Mouse (Mus musculus): ENCODE measurements around the gene Plcd1.

- no peak for TF ChIP-seq POLR2A (IDR thresholded peaks at IDR 0.05; ENCODE audit: borderline replicate concordance, control insufficient read depth, low read depth, low read length)
- no peak for TF ChIP-seq CTCF (IDR thresholded peaks at IDR 0.05; ENCODE audit: control insufficient read depth, insufficient read depth, low read length)
Measured at GRCm38 (mm10) chr9:119092473-119093418, 556 bp downstream of the Plcd1 start.
